Mouse (Mus musculus) ES-E14 (cell line): ENCODE measurements around the gene Efcab9.

ENCODE experiments used
- CHD2 ChIP-seq: IDR thresholded peaks from 2 replicates; pipeline ENCODE4 v1.6.1; 2014; ENCODE audit warnings: mild to moderate bottlenecking, low read depth, low read length, inconsistent platforms
- MAFK ChIP-seq: IDR thresholded peaks from 2 replicates; pipeline ENCODE4 v1.6.1; 2014; ENCODE audit warnings: mild to moderate bottlenecking, low read depth, low read length, inconsistent platforms; ENCODE audit not compliant: insufficient read depth
- ZC3H11A ChIP-seq: IDR thresholded peaks from 2 replicates; pipeline ENCODE4 v1.6.1; 2012; ENCODE audit warnings: low read depth, mild to moderate bottlenecking, inconsistent platforms, low read length, borderline replicate concordance

- no peak for TF ChIP-seq MAFK
- TF ChIP-seq ZC3H11A, result no peak
- no peak for TF ChIP-seq CHD2
Observed at GRCm38 (mm10) chr11:32544497-32544896, 12.6 kb upstream of the Efcab9 start.
